Mouse (Mus musculus) ovary, adult 18-20 months (tissue): Measurements from ENCODE around the gene Fndc3b.
A peak's percentile ranks its signal among the peaks of the same experiment; 100 is the strongest.

Experiments used
- DNase-seq: peaks from one replicate; pipeline ENCODE4 v3.0.0; 2022; ENCODE audit warnings: low spot score, mixed read lengths

The Fndc3b gene

DNA sequence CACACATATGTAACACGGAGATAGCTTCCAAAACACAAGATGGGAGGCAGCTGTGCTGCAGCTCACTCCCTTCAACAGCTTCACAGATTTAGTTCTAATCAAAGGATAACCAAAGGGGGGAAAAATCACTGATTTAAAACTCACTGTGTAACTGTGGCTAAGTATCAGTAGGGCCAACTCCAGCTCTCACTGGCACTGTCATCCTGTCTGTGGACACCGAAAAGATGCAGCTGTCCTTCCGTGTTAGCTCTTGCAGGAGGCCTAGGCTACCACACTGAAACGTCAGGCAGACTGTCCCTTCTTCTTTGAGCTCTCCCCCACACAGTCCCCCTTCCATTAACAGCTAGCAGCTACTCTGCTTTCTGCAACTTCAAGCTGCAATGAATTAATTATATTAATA, 89.9 kb downstream of the Fndc3b start:
- no peak for DNase-seq

- DNase-seq, result no peak
These were observed 93.4 kb downstream of the Fndc3b start for GRCm38 (mm10) chr3:27617733-27618132.

GRCm38 (mm10) chr3:27617237-27617499, 93.9 kb downstream of the Fndc3b start:
- DNase-seq, result no peak

DNA sequence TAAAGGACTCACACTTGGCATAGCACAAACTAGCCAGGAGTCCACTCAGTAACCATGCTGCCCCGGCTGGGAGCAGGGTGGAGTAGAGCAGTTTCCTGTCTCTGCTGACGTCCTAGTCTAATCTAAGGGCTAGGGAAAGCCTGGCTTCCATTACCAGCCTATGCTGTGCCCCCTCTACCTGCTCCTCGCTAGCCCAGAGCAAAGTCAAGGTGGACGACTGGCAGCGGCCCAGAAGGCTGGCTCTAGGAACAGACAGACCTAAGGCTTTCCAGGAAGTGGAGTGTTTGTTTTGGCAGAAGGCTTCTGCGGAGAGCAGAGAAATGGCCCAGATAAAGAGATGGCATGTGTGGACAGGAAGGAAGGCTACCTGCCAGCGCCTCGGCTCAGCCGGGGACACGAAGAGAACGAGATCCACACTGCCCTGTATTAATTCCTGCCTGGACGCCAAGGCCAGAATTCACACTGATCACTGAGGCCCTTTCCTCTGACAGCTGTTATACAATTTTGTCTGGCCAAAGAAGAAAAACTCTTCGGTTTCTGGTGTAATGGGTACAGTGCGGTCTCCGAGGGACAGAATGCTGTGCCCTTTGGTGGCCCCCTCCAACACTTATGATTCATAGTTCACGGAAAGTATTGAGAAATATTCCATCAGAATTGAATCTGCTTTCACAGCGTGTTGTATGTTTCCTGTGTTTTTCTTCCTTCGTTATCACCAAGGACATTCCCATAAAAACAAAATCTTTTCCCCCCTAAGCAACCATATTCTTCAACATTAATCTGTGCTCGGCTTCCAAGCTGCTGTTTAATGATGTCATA, 94.5 kb downstream of the Fndc3b start:
- DNase-seq, result peak; percentile 57

DNA sequence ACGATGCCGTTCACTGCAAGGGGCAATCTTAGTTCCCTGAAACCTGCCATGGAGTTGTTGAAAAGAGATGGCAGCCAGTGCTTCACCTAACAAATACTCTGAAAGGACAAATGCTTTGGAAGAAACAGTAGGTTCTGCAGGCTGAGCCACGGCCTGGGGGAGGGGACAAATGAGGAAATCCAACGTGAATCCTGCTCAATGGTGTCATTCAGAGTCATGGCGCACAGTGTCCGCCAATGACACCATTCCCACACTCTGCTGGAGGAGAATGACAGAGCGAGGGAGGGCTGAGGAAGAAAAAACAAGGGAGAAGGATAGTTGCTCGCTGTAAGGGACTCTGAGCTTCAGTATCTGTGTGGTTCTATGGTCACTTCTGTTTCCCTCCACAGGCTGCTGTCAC, 95.6 kb downstream of the Fndc3b start:
- no peak for DNase-seq

DNA sequence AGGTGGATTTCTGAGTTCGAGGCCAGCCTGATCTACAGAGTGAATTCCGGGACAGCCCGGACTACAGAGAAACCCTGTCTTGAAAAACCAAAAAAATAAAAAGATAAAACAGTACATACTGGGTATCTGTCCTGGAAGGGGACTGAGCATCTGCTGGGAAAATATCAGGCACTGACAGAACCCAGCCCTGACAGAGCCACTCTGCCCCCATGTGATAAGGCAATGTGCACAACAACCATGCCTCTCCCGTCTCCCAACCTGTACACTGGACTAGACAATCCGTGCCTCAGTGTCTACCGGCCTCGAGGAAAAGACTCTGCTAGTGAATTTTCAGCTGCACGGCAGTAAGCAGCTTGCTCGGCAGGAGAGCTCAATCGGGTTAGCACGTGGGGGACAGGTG, 97.3 kb downstream of the Fndc3b start:
- no peak for DNase-seq

DNA sequence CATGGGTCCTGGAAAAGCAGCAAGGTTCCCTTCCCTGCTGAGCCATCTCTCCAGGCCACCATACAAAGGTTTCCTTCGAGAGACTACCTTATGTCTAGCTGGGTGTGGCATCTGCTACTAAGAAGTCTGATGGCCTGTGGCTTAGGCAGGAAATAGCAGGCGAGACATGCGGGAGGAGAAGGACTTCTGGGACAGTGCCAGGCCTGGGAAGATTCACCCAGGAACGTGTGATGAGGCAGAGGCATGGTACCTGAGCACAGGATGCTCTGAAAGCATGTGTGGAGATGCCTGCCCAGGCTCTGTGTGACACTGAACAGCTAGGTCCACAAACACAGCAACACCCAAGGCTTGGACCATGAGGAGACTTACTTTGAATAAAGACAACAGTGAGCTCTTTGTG, 98.1 kb downstream of the Fndc3b start:
- no peak for DNase-seq

DNA sequence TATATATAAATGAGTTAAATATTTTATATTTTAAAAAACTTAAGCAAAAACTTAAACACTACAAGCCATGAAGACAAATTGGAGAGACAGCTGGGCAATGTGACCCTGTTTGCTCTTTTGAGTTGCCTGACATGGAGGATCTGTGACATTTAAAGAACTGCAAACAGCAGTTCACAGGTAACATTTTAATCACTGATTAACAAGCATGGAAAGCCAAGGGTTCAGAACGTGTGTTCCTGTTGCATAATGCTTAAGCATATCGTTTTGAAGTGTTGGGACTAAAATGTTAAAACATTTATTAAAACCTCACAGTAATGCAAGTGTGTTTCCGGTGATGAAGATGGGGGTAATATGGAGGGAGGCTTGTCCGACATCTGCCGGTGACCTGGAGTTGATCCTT, 99.1 kb downstream of the Fndc3b start:
- DNase-seq, result no peak

DNA sequence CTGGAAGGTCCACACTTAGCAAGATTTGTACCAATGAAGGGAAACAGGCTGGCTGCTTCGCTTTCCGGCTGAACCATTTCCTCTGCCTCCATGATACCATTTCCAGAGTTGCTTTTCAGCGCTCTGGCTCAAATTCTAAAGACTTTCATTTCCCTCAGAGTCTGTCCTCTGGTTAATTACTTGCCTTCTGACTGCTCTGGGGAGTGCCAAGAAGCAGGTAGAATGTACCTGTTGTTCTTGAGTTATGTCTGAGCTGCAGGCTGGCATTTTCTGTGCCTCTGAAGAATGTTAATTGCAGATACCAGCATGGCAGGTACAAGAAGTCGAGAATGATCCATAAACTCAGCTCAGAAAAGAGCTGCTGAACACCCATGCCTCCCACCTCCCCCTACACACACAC, 100.6 kb downstream of the Fndc3b start:
- no peak for DNase-seq

DNA sequence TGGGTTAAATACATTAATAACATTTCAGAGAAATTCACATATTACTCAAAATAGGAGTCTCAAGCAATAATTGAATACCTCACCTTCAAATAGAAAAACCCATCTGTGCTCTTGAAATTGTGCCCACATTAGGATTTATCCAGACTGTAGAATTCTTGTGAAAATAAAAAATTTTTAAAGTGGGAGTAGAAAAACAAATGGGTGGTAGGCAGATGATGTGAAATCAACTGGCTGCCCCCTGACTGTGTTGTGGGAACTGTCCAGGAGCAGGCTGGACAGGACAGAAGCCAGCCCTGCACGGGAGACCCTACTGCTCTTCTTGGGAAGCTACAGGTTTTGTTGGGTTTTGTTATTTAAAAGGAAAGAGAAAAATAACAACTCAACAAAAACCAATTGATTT, 101.0 kb downstream of the Fndc3b start:
- DNase-seq, result no peak

- DNase-seq, result no peak
These were observed 103.3 kb downstream of the Fndc3b start for GRCm38 (mm10) chr3:27607796-27608151.

- DNase-seq, result peak; percentile 83
These were observed 103.9 kb downstream of the Fndc3b start for GRCm38 (mm10) chr3:27607081-27607795.

- no peak for DNase-seq
These were observed 104.5 kb downstream of the Fndc3b start for GRCm38 (mm10) chr3:27606626-27607025.

DNA sequence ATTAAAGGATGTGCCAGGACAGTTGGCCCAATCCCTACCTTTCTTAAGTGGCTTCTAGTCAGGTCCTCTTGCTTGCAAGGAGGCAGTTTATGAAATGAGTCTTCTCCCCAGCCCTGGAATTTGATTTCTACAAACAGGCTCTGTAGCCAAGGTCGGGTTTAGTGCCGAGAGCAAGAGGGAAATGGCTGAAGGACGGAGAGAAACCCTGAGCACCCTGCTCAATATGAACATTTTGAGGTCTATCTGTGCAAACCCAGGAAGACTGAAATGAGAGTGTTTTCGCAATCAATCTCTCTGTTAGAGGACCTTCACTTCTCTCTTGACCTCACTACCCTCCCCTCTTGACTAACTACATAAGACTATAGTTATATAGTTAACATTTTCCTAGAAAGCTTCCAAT, 105.5 kb downstream of the Fndc3b start:
- peak; percentile 50 for DNase-seq

DNA sequence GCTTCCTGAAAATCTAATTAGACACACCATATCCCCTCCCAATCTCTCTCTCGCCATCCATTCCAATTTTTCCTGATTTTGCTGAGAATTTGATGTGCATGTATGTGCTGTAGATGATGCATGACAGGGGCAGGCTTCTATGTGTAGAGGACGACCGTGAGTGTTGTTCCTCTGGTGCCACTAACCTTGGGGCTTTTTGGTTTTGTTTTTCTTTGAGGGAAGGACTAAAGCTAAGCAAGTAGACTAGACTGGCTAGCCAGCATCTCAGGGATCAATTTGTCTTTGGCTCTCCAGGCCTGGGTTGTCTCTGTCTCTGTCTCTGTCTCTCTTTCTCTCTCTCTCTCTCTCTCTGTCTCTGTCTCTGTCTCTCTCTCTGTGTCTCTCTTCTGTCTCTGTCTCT, 106.0 kb downstream of the Fndc3b start:
- no peak for DNase-seq

DNA sequence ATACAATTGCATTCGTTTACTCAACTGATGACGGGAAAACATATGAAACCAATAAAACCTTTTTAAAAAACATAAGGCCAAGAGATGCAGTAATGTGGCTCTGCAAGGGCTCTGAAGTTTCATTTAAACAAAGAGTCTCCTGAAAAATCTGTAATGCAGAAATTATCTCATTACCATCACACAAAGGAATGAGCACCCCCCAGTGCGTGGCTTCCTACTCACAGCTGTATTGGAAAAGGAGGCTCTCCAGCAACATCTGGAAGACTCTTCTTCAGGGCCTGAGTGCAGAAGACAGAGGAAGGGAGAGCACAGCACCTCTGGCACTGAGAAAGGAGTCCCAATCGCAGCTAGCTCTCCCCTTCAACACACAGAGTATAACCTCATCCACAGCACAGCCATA, 106.5 kb downstream of the Fndc3b start:
- no peak for DNase-seq

DNA sequence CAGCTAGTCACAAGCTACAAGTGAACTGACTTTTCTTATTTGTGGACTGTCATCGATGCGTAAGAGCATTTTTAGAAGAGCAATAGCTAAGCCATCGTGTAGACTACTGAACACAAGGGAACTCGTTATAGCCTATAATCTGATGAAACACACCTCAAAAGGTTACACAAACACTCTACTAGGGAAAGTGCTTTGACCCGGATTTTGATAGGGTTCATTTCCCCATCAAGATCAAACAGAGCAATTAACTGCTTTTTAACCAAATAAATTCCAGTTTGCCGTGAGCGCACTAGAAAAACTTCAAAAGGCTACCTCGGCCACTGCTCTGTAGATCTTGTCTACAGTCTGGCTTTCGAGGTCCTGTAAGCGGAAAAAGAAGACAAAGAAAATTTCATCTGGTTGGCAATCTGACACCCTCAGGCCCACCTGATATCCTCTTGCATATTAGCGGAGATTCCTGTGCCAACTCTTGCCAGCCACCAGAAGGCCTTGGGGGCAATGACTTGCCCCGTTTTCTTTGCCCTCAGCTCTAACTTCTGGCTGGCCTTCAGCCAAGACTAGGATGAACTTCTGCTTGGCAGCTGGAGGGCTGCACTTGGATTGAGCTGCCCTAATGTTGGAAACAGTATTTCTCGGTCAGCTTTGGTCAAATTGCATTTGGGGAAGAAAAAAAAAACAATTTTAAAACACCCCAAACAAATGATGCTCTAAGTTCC, 107.0 kb downstream of the Fndc3b start:
- DNase-seq, result peak; percentile 50

DNA sequence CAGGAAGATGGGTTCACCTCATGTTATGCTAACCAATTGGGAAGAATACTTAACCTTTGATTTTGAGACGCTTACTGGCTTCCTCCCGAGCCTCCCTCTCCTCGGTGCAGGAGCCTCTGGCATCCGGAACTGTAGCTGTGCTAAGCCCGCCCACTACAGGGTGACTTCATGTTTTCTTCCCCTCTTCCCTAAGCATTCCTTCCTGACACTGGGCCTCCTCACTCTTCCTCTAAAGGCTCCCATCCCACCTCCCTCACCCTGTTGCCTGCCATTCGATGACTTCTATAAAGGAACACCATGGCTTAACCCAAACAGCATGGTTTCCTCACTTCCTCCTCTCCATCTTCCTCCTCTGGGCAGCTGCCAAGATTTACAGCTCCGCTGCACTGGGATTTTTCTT, 110.5 kb downstream of the Fndc3b start:
- DNase-seq, result no peak

DNA sequence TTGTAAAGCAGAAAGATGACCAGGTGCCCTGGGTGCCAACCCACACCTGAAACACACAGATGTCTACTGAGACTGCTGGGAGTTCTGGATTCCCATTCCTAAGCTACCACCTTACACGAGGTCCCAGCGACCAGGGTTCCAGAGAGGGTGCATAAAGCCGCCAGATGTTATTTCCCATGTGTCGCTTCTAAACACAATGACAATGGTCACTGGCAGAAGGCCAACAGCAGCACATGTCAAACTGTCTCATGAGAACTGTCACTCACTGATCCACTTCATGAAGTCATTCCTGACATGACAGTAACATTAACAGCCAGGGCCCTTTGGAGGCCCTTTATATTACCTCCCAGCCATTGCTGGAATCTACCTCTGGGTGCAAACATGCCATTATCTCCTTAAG, 110.9 kb downstream of the Fndc3b start:
- DNase-seq, result no peak

- no peak for DNase-seq
These were observed 112.4 kb downstream of the Fndc3b start for GRCm38 (mm10) chr3:27598437-27599382.

DNA sequence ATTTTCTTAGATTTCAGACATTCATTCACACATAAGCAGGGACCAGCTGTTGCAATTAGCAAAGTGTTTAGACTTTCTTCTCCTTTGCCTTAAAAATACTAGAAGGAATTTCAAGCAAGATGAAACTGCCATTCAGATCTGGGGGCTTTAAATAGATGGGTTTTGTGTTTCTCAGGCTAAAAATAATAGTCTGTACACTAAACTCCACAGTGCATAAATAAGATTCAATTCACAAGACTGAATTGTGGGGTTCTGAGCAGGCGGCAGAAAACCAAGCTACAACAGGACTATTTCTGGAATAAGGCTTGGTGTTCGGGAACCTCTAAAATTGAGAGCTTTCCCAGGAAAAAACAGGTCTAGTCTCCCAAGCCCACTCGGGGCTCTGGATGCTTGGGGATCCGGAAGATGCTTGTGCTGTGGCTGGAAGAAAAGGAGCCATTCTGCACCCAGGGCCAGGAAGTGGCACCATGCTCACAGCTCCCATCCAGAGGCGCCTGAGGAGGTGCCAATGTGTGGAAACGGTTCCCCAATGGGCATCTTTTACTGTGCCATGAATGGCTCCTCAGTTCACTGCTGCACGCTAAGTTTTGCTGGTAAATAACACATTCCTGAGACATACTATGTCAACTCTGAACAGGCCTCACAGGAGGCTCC, 117.5 kb downstream of the Fndc3b start:
- DNase-seq, result no peak
